Mouse (Mus musculus) embryonic fibroblast, embryonic 13.5 days (primary cell): ENCODE measurements around the gene Tepsin.

Experiments
- CTCF ChIP-seq: IDR thresholded peaks from 2 replicates; pipeline ENCODE4 v1.5.1; 2011; ENCODE audit warnings: mild to moderate bottlenecking, control low read depth, low read length, moderate library complexity, borderline replicate concordance; ENCODE audit not compliant: insufficient read depth
- POLR2A ChIP-seq: IDR thresholded peaks from 2 replicates; pipeline ENCODE4 v1.6.1; 2011; ENCODE audit warnings: low read depth, mild to moderate bottlenecking, control low read depth, low read length, moderate library complexity

- TF ChIP-seq POLR2A = no peak
- no peak for TF ChIP-seq CTCF
Measured at GRCm38 (mm10) chr11:120119108-120119507, 20.6 kb upstream of the Tepsin start.
